Mouse (Mus musculus): ENCODE data around the gene Olfr12. TPM values are rescaled to one million over a fixed set of nuclear protein-coding genes. Genes with fewer than 3 reads are reported as not detected.

Olfr12 gene
- polyA plus RNA-seq (2015; fragmentation: Nextera tagmentation; extraction: Ambion mirVana): not detected in 2 replicates

GRCm38 (mm10) chr1:92617488-92617887 is at the start of gene Olfr12:
Olfr12 (plus strand) TSS chr1:92617788.
- no peak within 1 kb of the TSS for H3K27ac ChIP-seq (replicated peaks)
- no peak within 1 kb of the TSS for H3K4me2 ChIP-seq
- H3K27me3 ChIP-seq: no peaks in the 10 kb centered on the region
- H3K9ac ChIP-seq: no peak within 1 kb of the TSS
- H3K4me3 ChIP-seq: no peak within 1 kb of the TSS
- H3K9me3 ChIP-seq: no peaks in the 10 kb centered on the region
- no peaks in the 10 kb centered on the region for H3K4me1 ChIP-seq (replicated peaks)
- ATAC-seq (ENCODE audit: low FRiP score, low read depth): no peak
- no peaks in the 10 kb centered on the region for H3K36me3 ChIP-seq
- 57% methylated on average over 2 of the region's 2 CpGs for WGBS

DNA sequence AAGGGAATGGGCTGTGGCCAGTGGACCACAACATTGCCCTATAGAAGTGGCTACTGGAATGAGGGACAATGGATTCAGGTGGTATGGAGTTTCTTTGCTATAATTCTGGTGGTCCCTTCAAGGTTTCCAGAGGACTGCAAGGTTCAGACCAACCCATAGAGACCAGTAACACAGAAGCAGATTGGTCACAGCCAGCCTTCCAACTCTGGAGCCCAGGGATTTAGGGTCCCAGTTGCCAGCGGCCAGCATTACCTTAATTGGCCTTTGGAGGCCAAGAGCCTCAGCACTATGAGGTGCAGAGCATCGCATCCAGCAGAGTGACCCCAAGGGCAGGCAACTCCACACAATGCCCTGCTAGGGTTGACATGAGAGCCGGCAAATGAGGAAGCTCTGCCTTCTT is 46.6 kb upstream of the Olfr12 start, which contains the start of gene Olfr1413:
Olfr1413 (plus strand) TSS at position 301 of the 400 bp plus-strand sequence.
- no peaks in the 10 kb centered on the region for H3K27me3 ChIP-seq
- no peak for ATAC-seq (ENCODE audit: low FRiP score, low read depth)
- 87% methylated on average over 3 of the region's 3 CpGs for WGBS

DNA sequence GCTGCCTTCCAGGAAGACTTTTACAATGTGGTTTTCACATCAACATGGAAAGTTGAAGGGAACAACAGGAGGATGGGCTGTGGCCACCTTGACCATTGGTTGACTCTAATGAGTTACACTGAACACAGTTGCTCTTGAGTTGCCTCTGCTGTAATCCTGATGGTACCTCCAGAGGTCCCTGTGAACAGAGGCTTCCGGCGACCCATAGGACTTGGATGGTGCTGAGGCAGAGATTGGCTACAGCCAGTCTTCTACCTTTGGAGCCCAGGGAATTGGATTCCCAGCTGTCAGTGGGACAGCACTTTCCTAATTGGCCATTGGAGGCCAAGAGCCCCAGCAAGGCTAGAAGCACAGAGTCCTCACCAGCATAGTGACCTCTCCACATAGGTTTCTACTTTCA is 32.1 kb upstream of the Olfr12 start, which contains the start of gene Olfr1412:
Olfr1412 (plus strand) TSS at position 301 of the 400 bp plus-strand sequence.
- H3K27ac ChIP-seq (replicated peaks): no peak within 1 kb of the TSS
- no peak for ATAC-seq (ENCODE audit: low FRiP score, low read depth)
- H3K9ac ChIP-seq: no peak within 1 kb of the TSS
- no peaks in the 10 kb centered on the region for H3K36me3 ChIP-seq
- 0 out of 2 replicates have a peak, but pooled peaks cover 5% of the 10 kb centered on the region for H3K9me3 ChIP-seq
- WGBS: 83% methylated on average over 2 of the region's 2 CpGs
- no peaks in the 10 kb centered on the region for H3K27me3 ChIP-seq
- H3K4me3 ChIP-seq: no peak within 1 kb of the TSS
- no peak within 1 kb of the TSS for H3K4me2 ChIP-seq
- H3K4me1 ChIP-seq (replicated peaks): no peaks in the 10 kb centered on the region

More for the DNA sequence above, 46.6 kb upstream of the Olfr12 start, which contains the start of gene Olfr1413:
- Histone ChIP-seq H3K27ac (replicated peaks) (no peak within 1 kb of the TSS), H3K4me1 (replicated peaks) (no peaks in the 10 kb centered on the region), H3K9me3 (no peaks in the 10 kb centered on the region), H3K36me3 (no peaks in the 10 kb centered on the region), H3K9ac (no peak within 1 kb of the TSS), H3K4me2 (no peak within 1 kb of the TSS), H3K4me3 (no peak within 1 kb of the TSS)

- H3K27ac ChIP-seq (replicated peaks): no peak within 1 kb of the TSS
- no peak for ATAC-seq (ENCODE audit: low FRiP score, low read depth)
- no peak within 1 kb of the TSS for H3K4me3 ChIP-seq
- no peaks in the 10 kb centered on the region for H3K27me3 ChIP-seq
- H3K9me3 ChIP-seq: no peaks in the 10 kb centered on the region
- H3K4me1 ChIP-seq (replicated peaks): no peaks in the 10 kb centered on the region
- no peaks in the 10 kb centered on the region for H3K36me3 ChIP-seq
- H3K4me2 ChIP-seq: no peak within 1 kb of the TSS
- H3K9ac ChIP-seq: no peak within 1 kb of the TSS
These were observed 23.5 kb upstream of the Olfr12 start, which contains the start of gene Olfr1411 for GRCm38 (mm10) chr1:92594111-92594510. Olfr1411 (plus strand) TSS chr1:92594411.

DNA sequence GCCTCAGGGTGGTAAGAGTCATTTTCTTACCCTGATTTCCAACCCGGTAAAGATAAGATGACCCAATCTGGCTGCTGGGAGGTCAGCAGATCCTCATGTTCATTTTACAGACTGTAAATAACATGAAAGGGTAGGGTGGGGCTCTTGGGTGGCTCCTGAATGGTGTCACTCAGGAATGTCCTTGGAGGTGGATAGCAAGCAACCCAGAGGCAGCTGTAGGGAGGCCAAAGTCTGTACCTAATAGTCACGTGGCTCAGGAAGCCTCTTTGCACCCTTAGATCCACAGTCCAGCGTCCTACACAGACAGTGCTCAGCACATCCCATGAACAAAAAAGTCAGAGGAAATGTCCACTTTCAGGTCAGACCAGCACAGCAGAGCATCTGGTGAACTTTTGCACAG is 21.6 kb upstream of the Olfr12 start:
- Histone ChIP-seq H3K36me3 (no peaks in the 10 kb centered on the region), H3K9me3 (no peaks in the 10 kb centered on the region), H3K9ac (no peak overlapping the region), H3K27me3 (no peaks in the 10 kb centered on the region), H3K4me2 (no peak overlapping the region), H3K27ac (replicated peaks) (no peak overlapping the region), H3K4me1 (replicated peaks) (no peaks in the 10 kb centered on the region), H3K4me3 (no peak overlapping the region)
- 94% methylated on average over 3 of the region's 3 CpGs for WGBS
- ATAC-seq (ENCODE audit: low FRiP score, low read depth): no peak

DNA sequence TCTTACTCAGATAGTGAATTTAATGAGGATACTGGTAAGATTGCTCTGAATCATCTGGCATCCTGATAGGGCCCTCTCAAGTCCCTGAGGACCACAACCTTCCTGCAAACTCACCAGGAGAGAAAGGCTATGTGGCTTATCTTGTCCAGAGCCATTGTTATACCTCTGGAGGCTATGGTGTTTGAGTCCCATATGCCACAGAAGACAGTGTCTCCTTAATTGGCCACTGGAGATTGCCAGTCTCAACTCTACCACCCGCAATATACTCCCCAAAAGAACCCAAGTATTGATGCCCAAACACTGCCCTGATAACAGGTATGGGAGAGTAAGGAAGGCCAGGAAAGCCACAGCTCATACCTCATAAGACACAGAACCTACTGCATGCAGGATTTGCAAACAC is 12.1 kb upstream of the Olfr12 start, which contains the start of gene Olfr1410:
Olfr1410 (plus strand) TSS at position 301 of the 400 bp plus-strand sequence.
- H3K4me3 ChIP-seq: no peak within 1 kb of the TSS
- WGBS: 96% methylated on average over 1 of the region's 1 CpGs
- no peaks in the 10 kb centered on the region for H3K36me3 ChIP-seq
- H3K4me2 ChIP-seq: no peak within 1 kb of the TSS
- H3K27me3 ChIP-seq: no peaks in the 10 kb centered on the region
- H3K9ac ChIP-seq: no peak within 1 kb of the TSS
- H3K27ac ChIP-seq (replicated peaks): no peak within 1 kb of the TSS
- no peaks in the 10 kb centered on the region for H3K4me1 ChIP-seq (replicated peaks)
- H3K9me3 ChIP-seq: no peaks in the 10 kb centered on the region
- no peak for ATAC-seq (ENCODE audit: low FRiP score, low read depth)

DNA sequence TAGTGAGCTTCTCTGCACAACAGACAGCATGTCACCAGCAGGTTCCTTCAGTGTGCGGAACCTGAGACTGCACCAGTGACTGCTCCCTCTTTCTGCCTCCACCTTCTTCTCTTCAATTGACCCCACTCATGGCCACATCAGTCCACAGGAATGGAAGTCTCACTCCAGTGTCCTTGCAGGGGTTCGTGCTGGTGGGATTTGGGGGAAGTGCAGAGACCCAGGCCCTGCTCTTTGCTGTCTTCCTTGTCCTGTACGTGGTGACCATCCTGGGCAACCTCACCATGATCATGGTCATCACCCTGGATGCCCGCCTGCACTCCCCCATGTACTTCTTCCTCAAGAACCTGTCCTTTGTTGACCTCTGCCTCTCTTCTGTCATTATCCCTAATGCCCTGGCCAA is 9.9 kb upstream of the Olfr12 start:
- Histone ChIP-seq H3K4me1 (replicated peaks) (no peaks in the 10 kb centered on the region), H3K4me3 (no peak overlapping the region), H3K27me3 (peaks cover 6% of the 10 kb centered on the region; the same call in 1 of the 2 replicates), H3K36me3 (no peaks in the 10 kb centered on the region), H3K9me3 (no peaks in the 10 kb centered on the region), H3K9ac (no peak overlapping the region), H3K4me2 (no peak overlapping the region), H3K27ac (replicated peaks) (no peak overlapping the region)
- 82% methylated on average over 4 of the region's 4 CpGs for WGBS
- ATAC-seq (ENCODE audit: low FRiP score, low read depth): no peak

DNA sequence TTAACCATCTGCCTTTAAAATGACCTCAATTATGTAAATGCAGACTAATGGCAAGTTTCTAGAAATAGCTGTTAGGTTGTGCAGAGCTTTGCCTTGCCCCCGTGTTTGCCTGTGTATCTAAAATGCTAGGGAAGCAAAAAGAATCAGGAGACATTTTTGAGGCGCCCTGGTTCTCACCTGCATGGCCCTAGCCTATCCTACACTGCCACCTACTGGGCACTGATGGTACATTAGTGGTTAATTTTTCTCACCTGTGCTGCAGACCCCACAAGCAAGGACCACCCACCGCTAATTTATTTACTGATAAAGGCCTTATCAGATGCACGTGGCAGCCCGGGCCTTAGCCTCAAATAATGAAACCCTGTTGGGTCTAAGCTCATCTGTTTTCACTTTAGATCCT is 6.6 kb upstream of the Olfr12 start:
- Histone ChIP-seq H3K4me2 (no peak overlapping the region), H3K4me1 (replicated peaks) (no peaks in the 10 kb centered on the region), H3K36me3 (no peaks in the 10 kb centered on the region), H3K9me3 (no peaks in the 10 kb centered on the region), H3K4me3 (no peak overlapping the region), H3K27me3 (peaks cover 6% of the 10 kb centered on the region; the same call in 1 of the 2 replicates), H3K27ac (replicated peaks) (no peak overlapping the region), H3K9ac (no peak overlapping the region)
- 8% methylated on average over 5 of the region's 5 CpGs for WGBS
- no peak for ATAC-seq (ENCODE audit: low FRiP score, low read depth)

DNA sequence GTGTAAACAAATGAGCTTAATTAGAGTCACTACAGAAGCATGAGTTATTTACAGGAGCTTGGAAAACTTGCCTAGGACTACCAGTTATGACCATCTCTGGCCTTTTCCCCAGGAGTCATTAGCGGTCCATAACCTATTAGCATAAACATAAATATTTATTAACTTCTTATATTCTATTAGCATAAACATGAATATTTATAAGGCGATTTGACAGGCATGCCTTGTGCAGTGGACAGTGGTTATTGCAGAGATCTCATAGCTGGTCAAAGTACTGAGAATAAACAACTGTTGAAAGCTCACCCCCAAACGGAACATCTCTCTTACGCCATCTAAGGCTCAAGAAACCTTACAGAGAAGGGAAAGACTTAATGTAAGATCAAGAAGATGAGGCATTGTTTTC is 4.4 kb upstream of the Olfr12 start:
- ATAC-seq (ENCODE audit: low FRiP score, low read depth): no peak
- Histone ChIP-seq H3K4me1 (replicated peaks) (no peaks in the 10 kb centered on the region), H3K27me3 (peaks cover 6% of the 10 kb centered on the region; the same call in 1 of the 2 replicates), H3K36me3 (no peaks in the 10 kb centered on the region), H3K27ac (replicated peaks) (no peak overlapping the region), H3K4me3 (no peak overlapping the region), H3K9me3 (no peaks in the 10 kb centered on the region), H3K9ac (no peak overlapping the region), H3K4me2 (no peak overlapping the region)
- WGBS: 24% methylated on average over 4 of the region's 4 CpGs

GRCm38 (mm10) chr1:92614516-92614915 is 3.1 kb upstream of the Olfr12 start:
- no peaks in the 10 kb centered on the region for H3K4me1 ChIP-seq (replicated peaks)
- no peak overlapping the region for H3K27ac ChIP-seq (replicated peaks)
- WGBS: 8% methylated on average over 1 of the region's 1 CpGs
- H3K9ac ChIP-seq: no peak overlapping the region
- H3K4me3 ChIP-seq: no peak overlapping the region
- ATAC-seq (ENCODE audit: low FRiP score, low read depth): no peak
- H3K9me3 ChIP-seq: no peaks in the 10 kb centered on the region
- no peak overlapping the region for H3K4me2 ChIP-seq
- H3K27me3 ChIP-seq: peaks cover 6% of the 10 kb centered on the region; the same call in 1 of the 2 replicates
- H3K36me3 ChIP-seq: no peaks in the 10 kb centered on the region

- no peak overlapping the region for H3K4me2 ChIP-seq
- ATAC-seq (ENCODE audit: low FRiP score, low read depth): no peak
- 80% methylated on average over 1 of the region's 1 CpGs for WGBS
These were observed 1.5 kb upstream of the Olfr12 start for GRCm38 (mm10) chr1:92616046-92616445.

GRCm38 (mm10) chr1:92618360-92618759 is 772 bp downstream of the Olfr12 start:
- Histone ChIP-seq H3K9me3 (no peaks in the 10 kb centered on the region), H3K4me2 (no peak overlapping the region), H3K4me3 (no peak overlapping the region), H3K9ac (no peak overlapping the region), H3K27me3 (no peaks in the 10 kb centered on the region), H3K4me1 (replicated peaks) (no peaks in the 10 kb centered on the region), H3K27ac (replicated peaks) (no peak overlapping the region), H3K36me3 (no peaks in the 10 kb centered on the region)
- ATAC-seq (ENCODE audit: low FRiP score, low read depth): no peak
- WGBS: 66% methylated on average over 4 of the region's 4 CpGs

More at GRCm38 (mm10) chr1:92616046-92616445, 1.5 kb upstream of the Olfr12 start:
- H3K9ac ChIP-seq: no peak overlapping the region
- H3K9me3 ChIP-seq: no peaks in the 10 kb centered on the region
- H3K4me3 ChIP-seq: no peak overlapping the region
- no peak overlapping the region for H3K27ac ChIP-seq (replicated peaks)
- no peaks in the 10 kb centered on the region for H3K4me1 ChIP-seq (replicated peaks)
- H3K36me3 ChIP-seq: no peaks in the 10 kb centered on the region
- peaks cover 6% of the 10 kb centered on the region; the same call in 1 of the 2 replicates for H3K27me3 ChIP-seq

DNA sequence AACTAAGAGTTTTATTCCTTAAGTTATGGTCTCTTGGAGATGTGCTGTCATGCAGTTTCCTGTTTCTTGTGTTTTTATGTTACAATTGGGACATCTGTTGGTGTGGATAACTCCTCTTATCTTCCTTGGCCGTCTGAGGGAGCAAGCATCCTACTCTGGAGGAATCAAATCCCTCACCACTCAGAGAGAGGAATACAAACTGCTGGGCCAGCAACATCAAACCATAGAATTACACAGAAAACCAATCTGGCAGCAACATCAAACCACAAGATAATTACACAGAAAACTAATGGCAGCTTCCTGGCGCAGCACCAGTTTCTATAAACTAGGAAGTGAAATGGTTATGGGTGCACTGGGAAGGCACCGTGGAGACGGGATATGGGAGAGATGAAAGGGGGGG is 10.6 kb downstream of the Olfr12 start:
- H3K4me2 ChIP-seq: no peak overlapping the region
- no peaks in the 10 kb centered on the region for H3K4me1 ChIP-seq (replicated peaks)
- H3K4me3 ChIP-seq: no peak overlapping the region
- H3K36me3 ChIP-seq: no peaks in the 10 kb centered on the region
- H3K9me3 ChIP-seq: no peaks in the 10 kb centered on the region
- no peak overlapping the region for H3K27ac ChIP-seq (replicated peaks)
- no peak overlapping the region for H3K9ac ChIP-seq
- 54% methylated on average over 4 of the region's 4 CpGs for WGBS
- no peaks in the 10 kb centered on the region for H3K27me3 ChIP-seq
- no peak for ATAC-seq (ENCODE audit: low FRiP score, low read depth)
